Comparison of ENCODE assay signal across 26 mouse cellular contexts in the genomic region with DNA sequence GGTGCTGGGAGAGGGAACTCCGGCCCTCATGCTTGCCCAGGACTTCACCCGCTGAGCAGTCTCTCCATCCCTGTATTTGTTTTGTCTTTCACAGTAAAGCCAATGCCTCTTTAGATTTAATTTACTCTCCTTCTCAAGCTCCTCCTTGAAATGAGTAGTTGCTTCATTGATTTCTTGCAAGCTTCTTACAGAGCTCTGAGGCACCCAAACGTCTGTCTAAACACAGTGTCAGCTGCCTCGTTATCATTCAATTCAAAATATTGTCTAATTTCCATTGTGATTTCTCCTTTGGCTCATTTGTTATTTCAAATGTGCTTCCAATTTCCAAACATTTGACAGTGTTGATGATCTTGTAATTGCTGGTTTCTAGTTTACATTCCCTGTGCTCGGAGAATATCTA. TPM values are rescaled to one million over a fixed set of nuclear protein-coding genes. Genes with fewer than 3 reads are reported as not detected.
"Had no signal": no experiment of that assay in that cellular context is flagged by ENCODE, and none has a peak within 500 bp of the region (broad histone marks: within the 10 kb centered on the region; RNA-seq: fewer than 3 reads in every experiment).

No protein-coding gene starts in this region.

- H3K4me1 ChIP-seq: kidney, embryonic 15.5 days; limb, embryonic 12.5 days; limb, embryonic 15.5 days had no signal

- ATAC-seq: liver, postnatal 0 days; lung, postnatal 0 days; midbrain, embryonic 13.5 days had no signal

- H3K4me3 ChIP-seq: kidney, embryonic 15.5 days; left cerebral cortex, adult 2 months; limb, embryonic 12.5 days; limb, embryonic 15.5 days; megakaryocyte, embryonic 14.5 days; midbrain, embryonic 10.5 days; midbrain, embryonic 13.5 days; neural tube, embryonic 12.5 days had no signal

- DNase-seq: kidney, postnatal 10 days; kidney, postnatal 36 days; layer of hippocampus, postnatal 36 days; left cerebral cortex, postnatal 4 days; liver, postnatal 0 days; lung, embryonic 14.5 days; right cerebral cortex, adult 18-20 months; right cerebral cortex, postnatal 14 days; right cerebral cortex, postnatal 4 days; thymus, adult 2 months; thymus, postnatal 14 days; thymus, postnatal 4 days had no signal

- H3K9ac ChIP-seq: kidney, embryonic 15.5 days; limb, embryonic 12.5 days; limb, embryonic 15.5 days; liver, embryonic 14.5 days; liver, postnatal 0 days; lung, embryonic 14.5 days; midbrain, embryonic 13.5 days; neural tube, embryonic 12.5 days had no signal

- H3K27ac ChIP-seq: kidney, embryonic 15.5 days; left cerebral cortex, adult 2 months; limb, embryonic 12.5 days; limb, embryonic 15.5 days; liver, embryonic 14.5 days; midbrain, embryonic 10.5 days; midbrain, embryonic 13.5 days; neural tube, embryonic 12.5 days; stomach, postnatal 0 days had no signal

- H3K27me3 ChIP-seq: kidney, embryonic 15.5 days; limb, embryonic 12.5 days; limb, embryonic 15.5 days; megakaryocyte, embryonic 14.5 days; midbrain, embryonic 13.5 days; neural tube, embryonic 12.5 days had no signal

- H3K4me2 ChIP-seq: kidney, embryonic 15.5 days; limb, embryonic 12.5 days; limb, embryonic 15.5 days; liver, embryonic 11.5 days; lung, embryonic 14.5 days; midbrain, embryonic 13.5 days; neural tube, embryonic 12.5 days had no signal

- H3K9me3 ChIP-seq: kidney, embryonic 15.5 days; limb, embryonic 12.5 days; limb, embryonic 15.5 days; megakaryocyte, embryonic 14.5 days; midbrain, embryonic 10.5 days; midbrain, embryonic 13.5 days; neural tube, embryonic 12.5 days had no signal

RNA-seq across cellular contexts. Expression of gene Hgd, which starts 33.6 kb away (rescaled TPM):
- total RNA-seq: layer of hippocampus, postnatal 36 days; left cerebral cortex, postnatal 14 days; left cerebral cortex, postnatal 4 days had no signal
- polyA plus RNA-seq: neural tube, embryonic 12.5 days; stomach, embryonic 14.5 days had no signal
